Comparison of ENCODE assay signal across 17 mouse cellular contexts in the genomic region with DNA sequence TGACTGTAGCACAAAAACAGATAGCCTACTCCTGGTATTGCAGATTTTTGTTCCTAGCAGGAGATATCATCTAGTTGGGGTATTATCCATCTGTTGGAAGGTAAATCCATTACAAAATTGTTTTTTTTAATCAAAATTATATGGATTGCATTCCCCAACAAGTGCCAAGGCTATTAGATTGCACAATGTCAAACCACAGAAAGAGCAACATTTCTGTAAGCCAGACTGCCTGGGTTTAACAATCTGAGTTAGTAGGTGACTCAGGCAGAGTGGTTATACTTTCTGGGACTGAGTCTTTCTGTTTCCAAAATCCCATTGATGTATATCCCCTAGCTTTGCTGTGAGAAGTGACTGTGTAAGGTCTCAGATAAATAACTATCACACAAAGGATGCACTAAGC.
"Had no signal": no experiment of that assay in that cellular context is flagged by ENCODE, and none has a peak within 500 bp of the region (broad histone marks: within the 10 kb centered on the region; RNA-seq: fewer than 3 reads in every experiment).

No protein-coding gene starts in this region.

- ATAC-seq: midbrain, embryonic 13.5 days; midbrain, embryonic 16.5 days had no signal

- H3K36me3 ChIP-seq: midbrain, embryonic 10.5 days; midbrain, embryonic 13.5 days; stomach, embryonic 15.5 days had no signal

- H3K4me2 ChIP-seq: liver, embryonic 11.5 days; midbrain, embryonic 13.5 days; stomach, embryonic 15.5 days had no signal

- H3K9me3 ChIP-seq: midbrain, embryonic 10.5 days; midbrain, embryonic 13.5 days; stomach, embryonic 15.5 days had no signal

- H3K4me3 ChIP-seq: layer of hippocampus, adult 2 months; midbrain, embryonic 10.5 days; midbrain, embryonic 13.5 days; stomach, embryonic 15.5 days had no signal

- H3K27ac ChIP-seq: kidney, postnatal 0 days; layer of hippocampus, adult 2 months; liver, embryonic 14.5 days; macrophage; midbrain, embryonic 10.5 days; midbrain, embryonic 13.5 days; stomach, embryonic 15.5 days had no signal

- H3K4me1 ChIP-seq: stomach, embryonic 15.5 days had no signal

- H3K9ac ChIP-seq: liver, embryonic 14.5 days; midbrain, embryonic 13.5 days; stomach, embryonic 15.5 days had no signal

- DNase-seq: kidney, adult 2 months; kidney, postnatal 25 days; layer of hippocampus, adult 9-11 months; lung, adult 18-20 months; right cerebral cortex, adult 18-20 months; right cerebral cortex, postnatal 14 days; spleen, adult 18-20 months; thymus, postnatal 36 days had no signal

- H3K27me3 ChIP-seq: midbrain, embryonic 13.5 days; stomach, embryonic 15.5 days had no signal
